In genomic region chr1:128614653-128615458, GRCm38 (mm10) we compare ENCODE assay signal across 9 mouse cellular contexts. TPM values are rescaled to one million over a fixed set of nuclear protein-coding genes. Genes with fewer than 3 reads are reported as not detected.
A peak's percentile ranks its signal among the peaks of the same experiment; 100 is the strongest.
DNase-seq lines count a peak whose midpoint lies in the region; ATAC-seq and TF ChIP-seq lines count a peak whose summit lies in the region.
"Had no signal": no experiment of that assay in that cellular context is flagged by ENCODE, and none has a peak within 500 bp of the region (broad histone marks: within the 10 kb centered on the region; RNA-seq: fewer than 3 reads in every experiment).

No protein-coding gene starts in this region.

- TF ChIP-seq EP300 in heart, postnatal 0 days (IDR thresholded peaks at IDR 0.05; ENCODE audit: low read depth): no peak

- no peak for TF ChIP-seq CTCF in thymus, adult 2 months (IDR thresholded peaks at IDR 0.05; ENCODE audit: borderline replicate concordance, control insufficient read depth, extremely low read depth, insufficient read depth, low read length, poor library complexity)
- TF ChIP-seq CTCF in heart, postnatal 0 days (IDR thresholded peaks at IDR 0.05; ENCODE audit: low read depth): no peak

- H3K9me3 ChIP-seq in heart, postnatal 0 days (replicated peaks; ENCODE audit: control insufficient read depth, low read length): no peaks in the 10 kb centered on the region
- H3K9me3 ChIP-seq: neural tube, embryonic 13.5 days had no signal

- no peak overlapping the region for H3K4me3 ChIP-seq in thymus, adult 2 months (ENCODE audit: control insufficient read depth, insufficient read depth, low read length)
- H3K4me3 ChIP-seq in heart, postnatal 0 days (ENCODE audit: low read depth, low read length): no peak overlapping the region
- H3K4me3 ChIP-seq: neural tube, embryonic 13.5 days had no signal

- H3K27me3 ChIP-seq in thymus, adult 2 months (ENCODE audit: control insufficient read depth, insufficient read depth, low read length): no peaks in the 10 kb centered on the region
- H3K27me3 ChIP-seq in heart, postnatal 0 days (ENCODE audit: control insufficient read depth, insufficient read depth, low read length): no peaks in the 10 kb centered on the region
- H3K27me3 ChIP-seq: neural tube, embryonic 13.5 days had no signal

- no peak for TF ChIP-seq POLR2A in thymus, adult 2 months (IDR thresholded peaks at IDR 0.05; ENCODE audit: control insufficient read depth, extremely low read depth, insufficient read depth, low read length, poor library complexity)

- ATAC-seq in heart, postnatal 0 days (ENCODE audit: insufficient read depth, low read depth): peak; percentile 41; the same call in 1 of the 2 replicates

- H3K9ac ChIP-seq in heart, postnatal 0 days (replicated peaks; ENCODE audit: low read depth, low read length): no peak overlapping the region
- H3K9ac ChIP-seq: neural tube, embryonic 13.5 days had no signal

- DNase-seq in thymus, adult 2 months: peak; percentile 37
- no peak for DNase-seq in thymus, postnatal 10 days (ENCODE audit: low spot score in 2 of 2)
- DNase-seq in heart, postnatal 0 days (ENCODE audit: low spot score): no peak
- peak; percentile 66 for DNase-seq in lung, postnatal 14 days
- DNase-seq in thymus, postnatal 4 days: peak; percentile 45
- DNase-seq in right cerebral cortex, postnatal 25 days: no peak
- no peak for DNase-seq in ovary, postnatal 10 days (ENCODE audit: low spot score)
- DNase-seq in layer of hippocampus, adult 9-11 months: no peak

- 11% methylated on average over 7 of the region's 7 CpGs for WGBS in thymus, adult 2 months
- 51% methylated on average over 7 of the region's 7 CpGs for WGBS in heart, postnatal 0 days

- H3K36me3 ChIP-seq in thymus, adult 2 months (ENCODE audit: control insufficient read depth, insufficient read depth, low read length): no peaks in the 10 kb centered on the region
- H3K36me3 ChIP-seq in heart, postnatal 0 days (replicated peaks; ENCODE audit: control insufficient read depth, insufficient read depth, low read length): no peaks in the 10 kb centered on the region
- H3K36me3 ChIP-seq: neural tube, embryonic 13.5 days had no signal

- peak overlapping the region; percentile 66 for H3K27ac ChIP-seq in thymus, adult 2 months (ENCODE audit: control insufficient read depth, insufficient read depth, low read length)
- no peak overlapping the region for H3K27ac ChIP-seq in heart, postnatal 0 days (ENCODE audit: low read depth)
- H3K27ac ChIP-seq: neural tube, embryonic 13.5 days had no signal

- H3K4me2 ChIP-seq in heart, postnatal 0 days (ENCODE audit: low read depth, low read length): no peak overlapping the region
- H3K4me2 ChIP-seq: neural tube, embryonic 13.5 days had no signal

- H3K4me1 ChIP-seq in thymus, adult 2 months (replicated peaks; ENCODE audit: control insufficient read depth, insufficient read depth, low read length): peaks cover 35% of the 10 kb centered on the region
- H3K4me1 ChIP-seq in heart, postnatal 0 days (ENCODE audit: control insufficient read depth, insufficient read depth): peaks cover 12% of the 10 kb centered on the region; the same call in 1 of the 2 replicates
- H3K4me1 ChIP-seq: neural tube, embryonic 13.5 days had no signal

RNA-seq across cellular contexts. Expression of gene Cxcr4, which starts 22.8 kb away (rescaled TPM):
- 1,143 and 1,279 TPM in 2 replicates for polyA plus RNA-seq in thymus, adult 2 months (2012; rRNA removed)
- 12.8 and 15.7 TPM in 2 replicates for total RNA-seq in heart, postnatal 0 days (2014; rRNA removed; ENCODE audit: low replicate concordance)
- 0.99 and 1.0 TPM in 2 replicates for polyA plus RNA-seq in heart, postnatal 0 days (2015; fragmentation: Nextera tagmentation; extraction: Ambion mirVana)

Comparison
In these comparisons a context has a peak if more than half of its experiments do, and no peak if none do; other contexts are left out.
1. DNase-seq: peak in thymus, adult 2 months (single experiment), lung, postnatal 14 days (single experiment) and thymus, postnatal 4 days (single experiment); none in thymus, postnatal 10 days (0 of 2), heart, postnatal 0 days (single experiment), right cerebral cortex, postnatal 25 days (single experiment), ovary, postnatal 10 days (single experiment) and layer of hippocampus, adult 9-11 months (single experiment).
2. RNA of gene Cxcr4, which starts 22.8 kb away (polyA plus RNA-seq): 1,143 to 1,279 TPM in thymus, adult 2 months; 0.99 to 1.0 TPM in heart, postnatal 0 days; every median in the first group is over 100 times any median in the second.